Mouse (Mus musculus) testis, adult 2 months (tissue): ENCODE measurements at regions not wholly inside any gene's neighbourhood (a gene's known extent, or its start where the extent isn't known, plus 50 kb on each side); places are given as distances from the start of the nearest gene placed in this dataset.

Source experiments
- H3K27ac ChIP-seq: fragments of 200-500 bp; 2 replicates; pipeline ENCODE4 v1.5.1; 2012; ENCODE audit warnings: low read depth, low read length; ENCODE audit not compliant: control insufficient read depth, insufficient read depth
- H3K27me3 ChIP-seq: fragments of 200-500 bp; 2 replicates; pipeline ENCODE4 v1.6.1; 2012; ENCODE audit warnings: mild to moderate bottlenecking, low read length, moderate library complexity; ENCODE audit not compliant: control insufficient read depth, insufficient read depth
- H3K36me3 ChIP-seq: fragments of 200-500 bp; 2 replicates; pipeline ENCODE4 v1.6.1; 2012; ENCODE audit warnings: mild to moderate bottlenecking, low read length; ENCODE audit not compliant: control insufficient read depth, insufficient read depth
- H3K4me1 ChIP-seq: fragments of 200-500 bp; 2 replicates; pipeline ENCODE4 v1.6.1; 2012; ENCODE audit warnings: low read length; ENCODE audit not compliant: control insufficient read depth, insufficient read depth
- H3K4me3 ChIP-seq: fragments of 200-500 bp; 2 replicates; pipeline ENCODE4 v1.5.1; 2012; ENCODE audit warnings: low read depth, mild to moderate bottlenecking, low read length, moderate library complexity, mixed read lengths; ENCODE audit not compliant: control insufficient read depth
- CTCF ChIP-seq: fragments of 200-500 bp; IDR thresholded peaks from 2 replicates; pipeline ENCODE4 v1.5.1; 2012; ENCODE audit warnings: low read depth, mild to moderate bottlenecking, inconsistent platforms, low read length, moderate library complexity; ENCODE audit not compliant: control insufficient read depth, insufficient read depth, insufficient replicate concordance
- POLR2A ChIP-seq: fragments of 200-500 bp; IDR thresholded peaks from 2 replicates; pipeline ENCODE4 v1.6.1; 2012; ENCODE audit warnings: low read depth, mild to moderate bottlenecking, inconsistent platforms, low read length, moderate library complexity; ENCODE audit not compliant: control insufficient read depth

GRCm38 (mm10) chr12:45745697-45746096 is 671.2 kb upstream of the Stxbp6 start:
- Histone ChIP-seq H3K36me3 (no peaks in the 10 kb centered on the region), H3K4me3 (no peak overlapping the region), H3K27me3 (no peaks in the 10 kb centered on the region), H3K4me1 (no peaks in the 10 kb centered on the region), H3K27ac (no peak overlapping the region)
- TF ChIP-seq CTCF = no peak
- TF ChIP-seq POLR2A = no peak

- Histone ChIP-seq H3K4me1 (no peaks in the 10 kb centered on the region), H3K36me3 (no peaks in the 10 kb centered on the region), H3K4me3 (no peak overlapping the region), H3K27ac (no peak overlapping the region), H3K27me3 (no peaks in the 10 kb centered on the region)
- TF ChIP-seq POLR2A (no peak), CTCF (no peak)
These were observed 670.1 kb upstream of the Stxbp6 start for GRCm38 (mm10) chr12:45744619-45745018.

- Histone ChIP-seq H3K4me1 (no peaks in the 10 kb centered on the region), H3K27ac (no peak overlapping the region), H3K36me3 (no peaks in the 10 kb centered on the region), H3K4me3 (no peak overlapping the region), H3K27me3 (no peaks in the 10 kb centered on the region)
- TF ChIP-seq POLR2A (no peak), CTCF (no peak)
These were observed 659.2 kb upstream of the Stxbp6 start for GRCm38 (mm10) chr12:45733661-45734060.

GRCm38 (mm10) chr12:45724565-45725370 is 650.3 kb upstream of the Stxbp6 start:
- H3K4me1 ChIP-seq = no peaks in the 10 kb centered on the region
- TF ChIP-seq CTCF (no peak), POLR2A (no peak)
- H3K27me3 ChIP-seq = no peaks in the 10 kb centered on the region
- no peaks in the 10 kb centered on the region for H3K36me3 ChIP-seq
- H3K4me3 ChIP-seq = no peak overlapping the region
- H3K27ac ChIP-seq = no peak overlapping the region

- no peak for TF ChIP-seq POLR2A
- TF ChIP-seq CTCF = no peak
- H3K4me1 ChIP-seq = no peaks in the 10 kb centered on the region
- no peaks in the 10 kb centered on the region for H3K36me3 ChIP-seq
- no peak overlapping the region for H3K27ac ChIP-seq
- no peaks in the 10 kb centered on the region for H3K27me3 ChIP-seq
- H3K4me3 ChIP-seq = no peak overlapping the region
These were observed 636.8 kb upstream of the Stxbp6 start for GRCm38 (mm10) chr12:45711351-45711750.

GRCm38 (mm10) chr12:45710766-45711165 is 636.3 kb upstream of the Stxbp6 start:
- H3K4me1 ChIP-seq = no peaks in the 10 kb centered on the region
- H3K4me3 ChIP-seq = no peak overlapping the region
- H3K27me3 ChIP-seq = no peaks in the 10 kb centered on the region
- TF ChIP-seq CTCF = no peak
- TF ChIP-seq POLR2A = no peak
- no peaks in the 10 kb centered on the region for H3K36me3 ChIP-seq
- no peak overlapping the region for H3K27ac ChIP-seq

- Histone ChIP-seq H3K4me3 (no peak overlapping the region), H3K36me3 (no peaks in the 10 kb centered on the region), H3K4me1 (no peaks in the 10 kb centered on the region), H3K27me3 (no peaks in the 10 kb centered on the region), H3K27ac (no peak overlapping the region)
- TF ChIP-seq POLR2A = no peak
- no peak for TF ChIP-seq CTCF
These were observed 614.8 kb upstream of the Stxbp6 start for GRCm38 (mm10) chr12:45689291-45689690.
